Comparison of ENCODE assay signal across 8 mouse cellular contexts in genomic region chr5:123068115-123068514, GRCm38 (mm10). TPM values are rescaled to one million over a fixed set of nuclear protein-coding genes. Genes with fewer than 3 reads are reported as not detected.
DNase-seq lines count a peak whose midpoint lies in the region; ATAC-seq and TF ChIP-seq lines count a peak whose summit lies in the region.

Gene Tmem120b, plus strand, starts transcription at chr5:123068415.

- H3K4me1 ChIP-seq in heart, embryonic 11.5 days (ENCODE audit: control insufficient read depth, insufficient read depth, low read length) = 0 out of 2 replicates have a peak, but pooled peaks cover 3% of the 10 kb centered on the region
- peaks cover 2% of the 10 kb centered on the region for H3K4me1 ChIP-seq in ES-Bruce4 (ENCODE audit: control insufficient read depth, insufficient read depth, low read length)
- no peaks in the 10 kb centered on the region for H3K4me1 ChIP-seq in intestine, embryonic 15.5 days (replicated peaks)
- H3K4me1 ChIP-seq in midbrain, embryonic 15.5 days = peaks cover 3% of the 10 kb centered on the region; the same call in 1 of the 2 replicates

- no peaks in the 10 kb centered on the region for H3K27me3 ChIP-seq in heart, embryonic 11.5 days (ENCODE audit: control insufficient read depth, insufficient read depth, low read length)
- no peaks in the 10 kb centered on the region for H3K27me3 ChIP-seq in ES-Bruce4 (ENCODE audit: control insufficient read depth, insufficient read depth, low read length, poor library complexity, severe bottlenecking)
- no peaks in the 10 kb centered on the region for H3K27me3 ChIP-seq in intestine, embryonic 15.5 days (replicated peaks)
- H3K27me3 ChIP-seq in midbrain, embryonic 15.5 days (replicated peaks) = no peaks in the 10 kb centered on the region

- no peaks in the 10 kb centered on the region for H3K9me3 ChIP-seq in heart, embryonic 11.5 days (replicated peaks; ENCODE audit: control insufficient read depth, low read length)
- no peaks in the 10 kb centered on the region for H3K9me3 ChIP-seq in ES-Bruce4 (replicated peaks; ENCODE audit: control insufficient read depth, insufficient read depth, low read length, poor library complexity, severe bottlenecking)
- H3K9me3 ChIP-seq in intestine, embryonic 15.5 days = no peaks in the 10 kb centered on the region
- H3K9me3 ChIP-seq in midbrain, embryonic 15.5 days = 0 out of 2 replicates have a peak, but pooled peaks cover 2% of the 10 kb centered on the region

- no peak for TF ChIP-seq POLR2A in ES-Bruce4 (IDR thresholded peaks at IDR 0.05; ENCODE audit: insufficient read depth, low read length)

- no peak for TF ChIP-seq CTCF in ES-Bruce4 (IDR thresholded peaks at IDR 0.05; ENCODE audit: low read depth, low read length)

- H3K27ac ChIP-seq in heart, embryonic 11.5 days (ENCODE audit: low read depth, low read length) = peak within 1 kb of the TSS; percentile 29; the same call in 1 of the 2 replicates
- peak within 1 kb of the TSS; percentile 31; the same call in 1 of the 2 replicates for H3K27ac ChIP-seq in ES-Bruce4 (ENCODE audit: insufficient read depth, low read length)
- no peak within 1 kb of the TSS for H3K27ac ChIP-seq in intestine, embryonic 15.5 days
- H3K27ac ChIP-seq in midbrain, embryonic 15.5 days = no peak within 1 kb of the TSS

- no peak within 1 kb of the TSS for H3K9ac ChIP-seq in heart, embryonic 11.5 days (ENCODE audit: low read depth, low read length)
- H3K9ac ChIP-seq in ES-Bruce4 (ENCODE audit: low read depth, poor library complexity, severe bottlenecking) = 0 out of 2 replicates have a peak within 1 kb of the TSS, but pooled peaks have one; percentile 27
- H3K9ac ChIP-seq in intestine, embryonic 15.5 days = no peak within 1 kb of the TSS
- H3K9ac ChIP-seq in midbrain, embryonic 15.5 days = no peak within 1 kb of the TSS

- no peaks in the 10 kb centered on the region for H3K36me3 ChIP-seq in heart, embryonic 11.5 days (ENCODE audit: control insufficient read depth, insufficient read depth, low read length)
- H3K36me3 ChIP-seq in ES-Bruce4 (ENCODE audit: control insufficient read depth, insufficient read depth, low read length, poor library complexity, severe bottlenecking) = no peaks in the 10 kb centered on the region
- H3K36me3 ChIP-seq in intestine, embryonic 15.5 days = no peaks in the 10 kb centered on the region
- no peaks in the 10 kb centered on the region for H3K36me3 ChIP-seq in midbrain, embryonic 15.5 days (replicated peaks)

- no peak for DNase-seq in heart, adult 9 months (ENCODE audit: low spot score in 2 of 2)
- DNase-seq in natural killer cell, adult 2 months (ENCODE audit: low spot score in 2 of 2) = no peak
- no peak for DNase-seq in kidney, adult 8-10 months

- no peak for ATAC-seq in heart, embryonic 11.5 days (replicated peaks; ENCODE audit: insufficient number of reproducible peaks, low FRiP score, low TSS enrichment)
- no peak for ATAC-seq in erythroid progenitor cell, adult 5-6 weeks (replicated peaks; ENCODE audit: low FRiP score, poor library complexity, severe bottlenecking)
- no peak for ATAC-seq in intestine, embryonic 15.5 days
- ATAC-seq in midbrain, embryonic 15.5 days (replicated peaks) = no peak

- no peak within 1 kb of the TSS for H3K4me3 ChIP-seq in heart, embryonic 11.5 days (ENCODE audit: low read depth, low read length)
- no peak within 1 kb of the TSS for H3K4me3 ChIP-seq in ES-Bruce4 (ENCODE audit: low read depth, low read length)
- H3K4me3 ChIP-seq in intestine, embryonic 15.5 days (replicated peaks) = no peak within 1 kb of the TSS
- H3K4me3 ChIP-seq in midbrain, embryonic 15.5 days = no peak within 1 kb of the TSS

- WGBS in heart, embryonic 11.5 days (ENCODE audit: insufficient replicate concordance) = 86% methylated on average over 12 of the region's 12 CpGs
- 86% methylated on average over 12 of the region's 12 CpGs for WGBS in intestine, embryonic 15.5 days
- WGBS in midbrain, embryonic 15.5 days = 89% methylated on average over 12 of the region's 12 CpGs

- TF ChIP-seq EP300 in ES-Bruce4 (IDR thresholded peaks at IDR 0.05; ENCODE audit: insufficient read depth, low read depth, low read length) = no peak

- H3K4me2 ChIP-seq in heart, embryonic 11.5 days = 0 out of 2 replicates have a peak within 1 kb of the TSS, but pooled peaks have one; percentile 24
- no peak within 1 kb of the TSS for H3K4me2 ChIP-seq in intestine, embryonic 15.5 days (replicated peaks)
- no peak within 1 kb of the TSS for H3K4me2 ChIP-seq in midbrain, embryonic 15.5 days

RNA-seq across cellular contexts. Expression of gene Tmem120b, which starts in this region (rescaled TPM):
- 9.6 and 11.4 TPM in 2 replicates for polyA plus RNA-seq in heart, embryonic 11.5 days (2014; fragmentation: Nextera tagmentation; extraction: Ambion mirVana)
- polyA plus RNA-seq in ES-Bruce4 (2011; ENCODE audit: insufficient read depth, insufficient read length, low read depth, missing spikeins) = 8.9 and 9.1 TPM in 2 replicates
- 85.5 and 100 TPM in 2 replicates for total RNA-seq in erythroid progenitor cell, adult 5-6 weeks (2015; ENCODE audit: low replicate concordance)
- 86.8 and 118 TPM in 2 replicates for total RNA-seq in erythroid progenitor cell, adult 5-6 weeks (2017; ENCODE audit: low replicate concordance)
- 8.4 and 10.1 TPM in 2 replicates for polyA plus RNA-seq in intestine, embryonic 15.5 days (2015; fragmentation: Nextera tagmentation; extraction: Ambion mirVana)
- 17.1 and 23.3 TPM in 2 replicates for polyA plus RNA-seq in midbrain, embryonic 15.5 days (2015; fragmentation: Nextera tagmentation; extraction: Ambion mirVana)

Comparison
In these comparisons a context has a peak if more than half of its experiments do, and no peak if none do; other contexts are left out.
1. H3K27ac ChIP-seq: peak in heart, embryonic 11.5 days (single experiment) and ES-Bruce4 (single experiment); none in intestine, embryonic 15.5 days (single experiment) and midbrain, embryonic 15.5 days (single experiment).